Mouse (Mus musculus): ENCODE measurements around the gene Coa5.

Gene Coa5

DNA sequence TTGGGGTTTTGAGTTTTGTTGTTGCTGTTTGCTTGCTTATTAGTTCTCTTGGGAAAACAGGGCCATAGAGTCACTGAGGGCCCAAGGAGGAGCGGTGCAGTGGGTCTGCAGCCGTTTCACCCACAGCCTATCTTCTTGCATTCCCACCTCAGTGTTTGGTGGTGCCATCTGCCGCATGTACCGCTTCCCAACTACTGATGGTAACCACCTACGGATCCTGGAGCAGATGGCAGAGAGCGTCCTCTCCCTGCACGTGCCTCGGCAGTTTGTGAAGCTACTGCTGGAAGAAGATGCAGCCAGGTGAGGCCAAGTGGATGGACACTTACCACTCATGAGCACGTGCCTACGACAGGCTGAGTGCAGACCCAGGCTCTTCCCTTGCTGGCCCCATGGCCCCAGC, 61.8 kb downstream of the Coa5 start:
- no peak for DNase-seq (ENCODE audit: low spot score)
